Comparison of ENCODE assay signal across 9 mouse cellular contexts in the genomic region with DNA sequence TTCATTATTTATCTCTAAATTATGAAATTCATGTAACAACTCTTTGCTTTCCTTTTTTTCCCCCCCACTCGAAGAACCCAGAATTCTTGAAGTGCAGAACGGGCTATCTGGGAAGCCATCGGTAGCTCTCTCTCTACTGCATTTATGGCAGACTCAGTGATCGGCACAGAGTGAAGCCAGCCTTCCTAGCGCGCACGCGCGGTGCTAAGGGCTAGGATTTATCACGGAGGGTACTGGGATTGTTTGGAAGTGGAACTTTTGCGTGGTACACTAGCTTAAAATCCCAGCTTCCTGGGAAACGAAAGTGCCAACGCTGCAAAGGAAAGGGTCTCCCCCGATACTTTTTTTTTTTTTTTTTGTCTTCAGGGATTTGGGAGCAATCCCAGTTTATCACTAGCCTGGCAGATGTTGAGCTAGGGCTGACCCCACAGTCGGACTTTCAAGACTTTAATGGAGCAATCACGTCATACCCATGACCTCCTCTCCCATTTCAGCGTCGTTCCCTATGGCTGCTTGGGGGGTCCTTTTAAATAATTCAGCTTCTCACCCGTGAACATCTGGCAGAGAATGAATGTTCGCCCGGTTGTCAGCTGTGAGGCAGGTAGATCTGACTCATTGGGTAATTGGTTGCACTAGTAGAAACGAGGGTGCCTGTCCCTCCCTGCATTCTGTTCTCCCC.
DNase-seq lines count a peak whose midpoint lies in the region; ATAC-seq and TF ChIP-seq lines count a peak whose summit lies in the region.
"Had no signal": no experiment of that assay in that cellular context is flagged by ENCODE, and none has a peak within 500 bp of the region (broad histone marks: within the 10 kb centered on the region; RNA-seq: fewer than 3 reads in every experiment).

No protein-coding gene starts in this region.

- no peaks in the 10 kb centered on the region for H3K9me3 ChIP-seq in hindbrain, embryonic 10.5 days
- no peaks in the 10 kb centered on the region for H3K9me3 ChIP-seq in hindbrain, embryonic 11.5 days (ENCODE audit: control insufficient read depth, low read length)
- no peaks in the 10 kb centered on the region for H3K9me3 ChIP-seq in embryonic facial prominence, embryonic 10.5 days
- H3K9me3 ChIP-seq in hindbrain, embryonic 14.5 days (ENCODE audit: control insufficient read depth, low read length) = no peaks in the 10 kb centered on the region
- H3K9me3 ChIP-seq in limb, embryonic 14.5 days (ENCODE audit: control insufficient read depth, low read length) = no peaks in the 10 kb centered on the region; the same call in 1 of the 2 replicates
- H3K9me3 ChIP-seq in stomach, embryonic 14.5 days (ENCODE audit: control insufficient read depth, low read depth, low read length) = no peaks in the 10 kb centered on the region

- no peak overlapping the region for H3K9ac ChIP-seq in hindbrain, embryonic 11.5 days (ENCODE audit: low read depth, low read length)
- no peak overlapping the region for H3K9ac ChIP-seq in hindbrain, embryonic 14.5 days
- no peak overlapping the region for H3K9ac ChIP-seq in limb, embryonic 14.5 days (ENCODE audit: low read depth, low read length, severe bottlenecking)
- no peak overlapping the region for H3K9ac ChIP-seq in stomach, embryonic 14.5 days (replicated peaks; ENCODE audit: low read depth, low read length)

- no peak for DNase-seq in hindbrain, embryonic 10.5 days (ENCODE audit: low spot score)
- DNase-seq in hindbrain, embryonic 11.5 days (ENCODE audit: low spot score) = no peak
- DNase-seq in embryonic facial prominence, embryonic 10.5 days (ENCODE audit: low spot score) = no peak
- no peak for DNase-seq in hindbrain, embryonic 14.5 days (ENCODE audit: low spot score)
- peak; percentile 49 for DNase-seq in limb, embryonic 14.5 days (ENCODE audit: low spot score)
- DNase-seq in cerebellum, postnatal 4 days (ENCODE audit: low spot score in 2 of 2) = no peak
- no peak for DNase-seq in B cell, adult 2 months

- no peaks in the 10 kb centered on the region for H3K36me3 ChIP-seq in hindbrain, embryonic 10.5 days
- no peaks in the 10 kb centered on the region for H3K36me3 ChIP-seq in hindbrain, embryonic 11.5 days (ENCODE audit: control insufficient read depth, insufficient read depth, low read length)
- no peaks in the 10 kb centered on the region for H3K36me3 ChIP-seq in embryonic facial prominence, embryonic 10.5 days (replicated peaks)
- no peaks in the 10 kb centered on the region for H3K36me3 ChIP-seq in hindbrain, embryonic 14.5 days (replicated peaks; ENCODE audit: control insufficient read depth, insufficient read depth)
- no peaks in the 10 kb centered on the region for H3K36me3 ChIP-seq in limb, embryonic 14.5 days (ENCODE audit: control insufficient read depth, insufficient read depth, low read length)
- no peaks in the 10 kb centered on the region for H3K36me3 ChIP-seq in stomach, embryonic 14.5 days (ENCODE audit: control insufficient read depth, insufficient read depth, low read length)
- H3K36me3 ChIP-seq: G1E had no signal

- peaks cover 14% of the 10 kb centered on the region for H3K4me1 ChIP-seq in hindbrain, embryonic 10.5 days (replicated peaks)
- no peaks in the 10 kb centered on the region for H3K4me1 ChIP-seq in hindbrain, embryonic 11.5 days (replicated peaks; ENCODE audit: control insufficient read depth, insufficient read depth, low read length)
- peaks cover 13% of the 10 kb centered on the region for H3K4me1 ChIP-seq in embryonic facial prominence, embryonic 10.5 days
- peaks cover 10% of the 10 kb centered on the region for H3K4me1 ChIP-seq in hindbrain, embryonic 14.5 days (replicated peaks; ENCODE audit: control insufficient read depth, insufficient read depth, low read length)
- H3K4me1 ChIP-seq in limb, embryonic 14.5 days (ENCODE audit: control insufficient read depth, insufficient read depth, low read length) = peaks cover 8% of the 10 kb centered on the region; the same call in 1 of the 2 replicates
- no peaks in the 10 kb centered on the region for H3K4me1 ChIP-seq in stomach, embryonic 14.5 days (ENCODE audit: control insufficient read depth, insufficient read depth, low read length)

- 42% methylated on average over 22 of the region's 22 CpGs for WGBS in hindbrain, embryonic 10.5 days
- 49% methylated on average over 22 of the region's 22 CpGs for WGBS in hindbrain, embryonic 11.5 days
- 40% methylated on average over 22 of the region's 22 CpGs for WGBS in embryonic facial prominence, embryonic 10.5 days
- 37% methylated on average over 22 of the region's 22 CpGs for WGBS in hindbrain, embryonic 14.5 days
- 14% methylated on average over 22 of the region's 22 CpGs for WGBS in limb, embryonic 14.5 days
- 32% methylated on average over 22 of the region's 22 CpGs for WGBS in stomach, embryonic 14.5 days

- peaks cover 23% of the 10 kb centered on the region for H3K27me3 ChIP-seq in hindbrain, embryonic 10.5 days (ENCODE audit: insufficient read depth, poor library complexity, severe bottlenecking)
- peaks cover 2% of the 10 kb centered on the region; the same call in 1 of the 2 replicates for H3K27me3 ChIP-seq in hindbrain, embryonic 11.5 days (ENCODE audit: control insufficient read depth, insufficient read depth, low read length)
- H3K27me3 ChIP-seq in embryonic facial prominence, embryonic 10.5 days (replicated peaks; ENCODE audit: low read depth, poor library complexity, severe bottlenecking) = no peaks in the 10 kb centered on the region
- H3K27me3 ChIP-seq in hindbrain, embryonic 14.5 days (ENCODE audit: control insufficient read depth, insufficient read depth, low read length) = peaks cover 17% of the 10 kb centered on the region; the same call in 1 of the 2 replicates
- H3K27me3 ChIP-seq in limb, embryonic 14.5 days (ENCODE audit: control insufficient read depth, insufficient read depth, low read length) = 0 out of 2 replicates have a peak, but pooled peaks cover 20% of the 10 kb centered on the region
- no peaks in the 10 kb centered on the region for H3K27me3 ChIP-seq in stomach, embryonic 14.5 days (ENCODE audit: control insufficient read depth, insufficient read depth, low read length)

- H3K4me3 ChIP-seq in hindbrain, embryonic 10.5 days = peak overlapping the region; percentile 20; the same call in 1 of the 2 replicates
- H3K4me3 ChIP-seq in hindbrain, embryonic 11.5 days (ENCODE audit: low read depth, low read length) = no peak overlapping the region
- peak overlapping the region; percentile 23; the same call in 1 of the 2 replicates for H3K4me3 ChIP-seq in embryonic facial prominence, embryonic 10.5 days
- no peak overlapping the region for H3K4me3 ChIP-seq in hindbrain, embryonic 14.5 days (replicated peaks; ENCODE audit: low read length)
- H3K4me3 ChIP-seq in limb, embryonic 14.5 days (replicated peaks; ENCODE audit: low read length) = peak overlapping the region; percentile 15; the same call in 1 of the 2 replicates
- no peak overlapping the region for H3K4me3 ChIP-seq in stomach, embryonic 14.5 days (ENCODE audit: low read depth, low read length)

- no peak for ATAC-seq in hindbrain, embryonic 11.5 days (ENCODE audit: low FRiP score)
- no peak for ATAC-seq in hindbrain, embryonic 14.5 days (ENCODE audit: low FRiP score)
- peak; percentile 57; the same call in 1 of the 2 replicates for ATAC-seq in limb, embryonic 14.5 days (ENCODE audit: low FRiP score, low read depth)
- ATAC-seq in stomach, embryonic 14.5 days (ENCODE audit: insufficient number of reproducible peaks, insufficient read depth, low FRiP score, low read depth) = no peak

- H3K27ac ChIP-seq in hindbrain, embryonic 10.5 days = no peak overlapping the region
- H3K27ac ChIP-seq in hindbrain, embryonic 11.5 days (ENCODE audit: low read depth, low read length) = no peak overlapping the region
- H3K27ac ChIP-seq in embryonic facial prominence, embryonic 10.5 days (replicated peaks) = no peak overlapping the region
- H3K27ac ChIP-seq in hindbrain, embryonic 14.5 days = no peak overlapping the region
- H3K27ac ChIP-seq in limb, embryonic 14.5 days (replicated peaks; ENCODE audit: low read depth, low read length) = no peak overlapping the region
- no peak overlapping the region for H3K27ac ChIP-seq in stomach, embryonic 14.5 days (ENCODE audit: low read length)

- H3K4me2 ChIP-seq in hindbrain, embryonic 11.5 days (replicated peaks; ENCODE audit: low read depth, low read length) = no peak overlapping the region
- peak overlapping the region; percentile 21 for H3K4me2 ChIP-seq in hindbrain, embryonic 14.5 days (replicated peaks)
- peak overlapping the region; percentile 50 for H3K4me2 ChIP-seq in limb, embryonic 14.5 days (replicated peaks; ENCODE audit: low read depth, low read length, severe bottlenecking)
- H3K4me2 ChIP-seq in stomach, embryonic 14.5 days (replicated peaks; ENCODE audit: low read depth, low read length) = peak overlapping the region; percentile 36

- no peak for TF ChIP-seq POLR2A in limb, embryonic 14.5 days (IDR thresholded peaks at IDR 0.05; ENCODE audit: borderline replicate concordance, extremely low read depth, insufficient read depth, insufficient read length)

Comparison
In these comparisons a context has a peak if more than half of its experiments do, and no peak if none do; other contexts are left out.
1. H3K4me3 ChIP-seq: peak in hindbrain, embryonic 10.5 days (single experiment), embryonic facial prominence, embryonic 10.5 days (single experiment) and limb, embryonic 14.5 days (single experiment); none in hindbrain, embryonic 11.5 days (single experiment), hindbrain, embryonic 14.5 days (single experiment) and stomach, embryonic 14.5 days (single experiment).